Mouse (Mus musculus) retina, embryonic 14.5 days (tissue): Measurements from ENCODE around the gene Arrdc5.
A peak's percentile ranks its signal among the peaks of the same experiment; 100 is the strongest.

Source experiments
- DNase-seq: peaks from one replicate; pipeline ENCODE4 v3.0.0-alpha.2; 2015; ENCODE audit warnings: low spot score

The Arrdc5 gene

DNA sequence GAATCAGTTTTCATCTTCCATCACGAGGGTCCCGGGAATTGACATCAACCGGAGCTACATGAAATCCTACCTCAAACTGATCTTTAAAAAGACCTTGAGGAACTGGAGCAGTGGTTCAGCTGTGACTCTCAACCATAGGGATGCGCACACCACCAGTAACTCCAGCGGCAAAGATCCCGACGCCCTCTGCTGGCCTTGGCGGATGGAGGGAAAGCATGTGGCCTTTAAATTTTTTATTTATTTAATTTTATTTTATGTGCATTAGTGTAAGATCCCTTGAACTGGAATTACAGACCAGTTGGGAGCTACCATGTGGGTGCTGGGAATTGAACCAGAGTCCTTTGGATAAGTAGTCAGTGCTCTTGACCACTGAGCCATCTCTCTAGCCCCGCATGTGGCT lies 44.7 kb downstream of the Arrdc5 start:
- no peak for DNase-seq

DNA sequence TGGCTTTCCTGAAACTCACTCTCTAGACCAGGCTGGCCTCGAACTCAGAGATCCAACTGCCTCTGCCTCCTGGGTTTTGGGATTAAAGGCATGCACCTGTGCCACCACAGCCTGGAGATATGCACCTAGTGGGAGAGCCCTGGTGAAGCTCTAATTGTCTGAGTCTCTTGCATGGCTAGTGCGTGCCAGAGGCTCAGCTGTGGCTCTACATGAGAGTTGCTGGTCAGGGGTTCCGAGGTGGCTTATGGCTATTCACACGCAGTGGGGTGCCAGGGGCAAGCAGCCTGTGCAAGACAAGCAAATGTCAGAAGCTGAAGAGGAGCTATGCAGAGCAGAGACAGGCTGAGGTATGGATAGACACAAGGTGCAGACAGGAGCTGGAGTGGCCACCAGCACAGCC lies 45.4 kb downstream of the Arrdc5 start:
- DNase-seq = no peak

DNA sequence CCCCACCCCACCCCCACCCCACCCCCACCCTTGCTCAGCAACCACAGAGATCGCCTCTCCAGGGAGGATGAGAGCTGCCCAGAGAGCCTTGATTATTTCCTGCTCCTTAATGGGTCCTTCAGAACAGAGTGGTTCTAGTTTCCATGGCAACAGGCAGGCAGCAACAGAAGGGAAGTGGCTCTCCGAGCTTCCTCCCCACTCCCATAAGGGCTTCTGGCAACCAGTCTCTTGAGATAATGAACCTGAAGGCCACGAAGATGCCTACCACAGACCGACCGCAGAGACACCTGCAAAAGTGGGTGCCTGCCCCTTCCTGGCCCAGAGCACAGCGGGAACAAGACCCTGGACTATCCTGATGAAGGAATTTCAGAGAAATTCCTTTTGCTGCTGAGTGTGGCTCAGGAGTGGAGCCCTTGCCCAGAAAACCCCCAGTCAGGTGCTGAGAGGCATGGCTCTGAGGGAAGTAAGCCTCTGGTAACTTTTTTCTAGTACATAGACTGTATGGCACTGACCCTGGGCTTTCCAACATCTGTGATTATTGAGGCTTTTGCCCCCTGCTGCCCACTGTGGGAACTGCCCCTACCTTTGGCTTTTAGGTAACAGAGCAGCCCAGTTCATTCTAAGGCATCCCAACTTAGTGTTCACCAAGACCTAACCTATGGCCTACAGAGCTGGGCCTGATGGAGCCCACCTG lies 48.8 kb downstream of the Arrdc5 start:
- peak; percentile 82 for DNase-seq

DNA sequence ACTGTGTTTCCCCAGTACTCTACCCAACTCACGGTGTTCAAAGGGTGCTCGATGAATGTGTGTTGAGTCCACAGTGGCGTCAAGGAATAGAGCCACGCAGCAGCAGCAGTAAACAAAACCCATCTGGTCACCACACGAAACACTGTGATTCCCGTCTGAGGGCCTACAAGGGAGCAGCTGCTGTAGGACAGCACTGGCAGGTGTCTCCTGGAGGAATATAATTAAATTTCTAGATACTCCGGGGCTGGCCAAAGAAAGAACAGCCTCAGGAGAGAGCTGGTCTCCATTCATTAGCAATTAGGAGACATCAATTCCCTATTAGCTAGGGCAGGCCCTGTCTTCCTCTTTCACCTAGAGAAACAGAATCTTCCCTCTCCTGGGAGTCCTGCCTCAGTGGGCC lies 54.5 kb downstream of the Arrdc5 start:
- DNase-seq = no peak
